Mouse (Mus musculus) hindbrain, embryonic 16.5 days (tissue): Measurements from ENCODE around the gene Cdc6. TPM values are rescaled to one million over a fixed set of nuclear protein-coding genes. Genes with fewer than 3 reads are reported as not detected.
A peak's percentile ranks its signal among the peaks of the same experiment; 100 is the strongest.

ENCODE experiments used
- ATAC-seq: fragments of 200-750 bp; cut with Nextera tagmentation; 2 replicates; pipeline ENCODE4 v1.8.0; 2017; ENCODE audit warnings: moderate TSS enrichment, moderate library complexity
- H3K27ac ChIP-seq: fragments of 300-500 bp; sonication (generic); 2 replicates; pipeline ENCODE4 v1.5.1; 2014; ENCODE audit warnings: low read depth, mild to moderate bottlenecking, control low read depth, low read length, moderate library complexity
- H3K27me3 ChIP-seq: fragments of 300-500 bp; sonication (generic); replicated peaks from 2 replicates; pipeline ENCODE4 v1.6.1; 2014; ENCODE audit warnings: low read length; ENCODE audit not compliant: control insufficient read depth, insufficient read depth
- H3K36me3 ChIP-seq: fragments of 300-500 bp; sonication (generic); 2 replicates; pipeline ENCODE4 v1.6.1; 2014; ENCODE audit warnings: mild to moderate bottlenecking, low read length, moderate library complexity, mixed read lengths; ENCODE audit not compliant: control insufficient read depth, insufficient read depth
- H3K4me1 ChIP-seq: fragments of 300-500 bp; sonication (generic); 2 replicates; pipeline ENCODE4 v1.6.1; 2014; ENCODE audit warnings: low read depth, low read length; ENCODE audit not compliant: control insufficient read depth, insufficient read depth
- H3K4me2 ChIP-seq: fragments of 300-500 bp; sonication (generic); 2 replicates; pipeline ENCODE4 v1.6.1; 2014; ENCODE audit warnings: mild to moderate bottlenecking, low read length, control low read depth, moderate library complexity
- H3K4me3 ChIP-seq: fragments of 300-500 bp; sonication (generic); 2 replicates; pipeline ENCODE4 v1.5.1; 2014; ENCODE audit warnings: mild to moderate bottlenecking, low read length, control low read depth, moderate library complexity
- H3K9ac ChIP-seq: fragments of 300-500 bp; sonication (generic); 2 replicates; pipeline ENCODE4 v1.6.1; 2014; ENCODE audit warnings: low read depth, mild to moderate bottlenecking, control low read depth, low read length, moderate library complexity
- H3K9me3 ChIP-seq: fragments of 300-500 bp; sonication (generic); 2 replicates; pipeline ENCODE4 v1.6.1; 2014; ENCODE audit warnings: mild to moderate bottlenecking, low read length, moderate library complexity; ENCODE audit not compliant: control insufficient read depth
- WGBS: fragments of 180-500 bp; shearing (Covaris S2); extraction: QIAGEN DNeasy Blood & Tissue Kit; methylation state at CpG from one replicate; pipeline ENCODE4 v1.1.7; 2014; 5-methylcytosine and 5-hydroxymethylcytosine counted together
- polyA plus RNA-seq: library from polyadenylated mRNA; unstranded; fragments of >200 nt; fragmentation: Nextera tagmentation; extraction: Ambion mirVana; gene quantifications from 2 replicates; pipeline ENCODE4 v1.2.1, GENCODE M21; 2015

Cdc6 gene
- polyA plus RNA-seq, 1 experiment from 2014 or later = 4.6 TPM

GRCm38 (mm10) chr11:98927438-98928076 is 20.0 kb downstream of the Cdc6 start, which contains the start of gene Rara:
Rara (plus strand) TSS chr11:98927818.
- WGBS = 12% methylated on average over 17 of the region's 21 CpGs
- peak; percentile 46; the same call in 1 of the 2 replicates for ATAC-seq
- H3K9me3 ChIP-seq = no peaks in the 10 kb centered on the region
- H3K9ac ChIP-seq = peak within 1 kb of the TSS; percentile 78
- H3K4me2 ChIP-seq = peak within 1 kb of the TSS; percentile 71
- peak within 1 kb of the TSS; percentile 66 for H3K4me3 ChIP-seq
- no peaks in the 10 kb centered on the region for H3K36me3 ChIP-seq
- peak within 1 kb of the TSS; percentile 10; the same call in 1 of the 2 replicates for H3K27ac ChIP-seq
- peaks cover 77% of the 10 kb centered on the region for H3K4me1 ChIP-seq
- H3K27me3 ChIP-seq = no peaks in the 10 kb centered on the region

- ATAC-seq = no peak; the same call in 1 of the 2 replicates
- Histone ChIP-seq H3K4me1 (peaks cover 78% of the 10 kb centered on the region), H3K9ac (peak overlapping the region; percentile 78), H3K27ac (peak overlapping the region; percentile 10; the same call in 1 of the 2 replicates), H3K36me3 (no peaks in the 10 kb centered on the region), H3K27me3 (no peaks in the 10 kb centered on the region), H3K4me2 (peak overlapping the region; percentile 71), H3K4me3 (peak overlapping the region; percentile 66), H3K9me3 (no peaks in the 10 kb centered on the region)
- WGBS = 9% methylated on average over 12 of the region's 12 CpGs
These were observed 20.7 kb downstream of the Cdc6 start for GRCm38 (mm10) chr11:98928186-98928893.

GRCm38 (mm10) chr11:98929503-98929902 is 21.9 kb downstream of the Cdc6 start:
- Histone ChIP-seq H3K36me3 (no peaks in the 10 kb centered on the region), H3K4me3 (peak overlapping the region; percentile 21), H3K4me2 (peak overlapping the region; percentile 71), H3K9me3 (no peaks in the 10 kb centered on the region), H3K9ac (peak overlapping the region; percentile 59), H3K27me3 (no peaks in the 10 kb centered on the region), H3K27ac (peak overlapping the region; percentile 48), H3K4me1 (peaks cover 74% of the 10 kb centered on the region)
- no peak for ATAC-seq
- 8% methylated on average over 9 of the region's 9 CpGs for WGBS

GRCm38 (mm10) chr11:98930127-98930601 is 22.6 kb downstream of the Cdc6 start:
- no peak overlapping the region for H3K4me3 ChIP-seq

GRCm38 (mm10) chr11:98930773-98931512 is 23.3 kb downstream of the Cdc6 start:
- Histone ChIP-seq H3K4me3 (no peak overlapping the region), H3K27me3 (no peaks in the 10 kb centered on the region), H3K4me1 (peaks cover 63% of the 10 kb centered on the region), H3K9me3 (no peaks in the 10 kb centered on the region), H3K9ac (0 out of 2 replicates have a peak overlapping the region, but pooled peaks have one; percentile 30), H3K4me2 (no peak overlapping the region), H3K27ac (peak overlapping the region; percentile 58), H3K36me3 (no peaks in the 10 kb centered on the region)
- no peak; the same call in 1 of the 2 replicates for ATAC-seq
- WGBS = 31% methylated on average over 10 of the region's 10 CpGs

More at GRCm38 (mm10) chr11:98930127-98930601, 22.6 kb downstream of the Cdc6 start:
- Histone ChIP-seq H3K4me2 (peak overlapping the region; percentile 71), H3K27me3 (no peaks in the 10 kb centered on the region), H3K27ac (peak overlapping the region; percentile 48), H3K4me1 (peaks cover 69% of the 10 kb centered on the region), H3K9me3 (no peaks in the 10 kb centered on the region), H3K9ac (peak overlapping the region; percentile 59), H3K36me3 (no peaks in the 10 kb centered on the region)
- WGBS = 52% methylated on average over 7 of the region's 7 CpGs
- ATAC-seq = no peak

GRCm38 (mm10) chr11:98931513-98932292 is 24.1 kb downstream of the Cdc6 start:
- Histone ChIP-seq H3K36me3 (no peaks in the 10 kb centered on the region), H3K9ac (0 out of 2 replicates have a peak overlapping the region, but pooled peaks have one; percentile 30), H3K4me2 (no peak overlapping the region), H3K27ac (peak overlapping the region; percentile 58), H3K4me3 (no peak overlapping the region), H3K9me3 (no peaks in the 10 kb centered on the region), H3K27me3 (no peaks in the 10 kb centered on the region), H3K4me1 (peaks cover 63% of the 10 kb centered on the region)
- ATAC-seq = no peak
- WGBS = 21% methylated on average over 7 of the region's 7 CpGs

- H3K27me3 ChIP-seq = no peaks in the 10 kb centered on the region
- ATAC-seq = no peak
- H3K4me1 ChIP-seq = peaks cover 66% of the 10 kb centered on the region
- H3K4me3 ChIP-seq = no peak overlapping the region
- no peak overlapping the region for H3K9ac ChIP-seq
- WGBS = 32% methylated on average over 19 of the region's 19 CpGs
- H3K27ac ChIP-seq = no peak overlapping the region
- no peaks in the 10 kb centered on the region for H3K9me3 ChIP-seq
- H3K36me3 ChIP-seq = no peaks in the 10 kb centered on the region
- no peak overlapping the region; the same call in 1 of the 2 replicates for H3K4me2 ChIP-seq
These were observed 24.9 kb downstream of the Cdc6 start for GRCm38 (mm10) chr11:98932293-98933091.

- Histone ChIP-seq H3K36me3 (no peaks in the 10 kb centered on the region), H3K27me3 (no peaks in the 10 kb centered on the region), H3K27ac (no peak overlapping the region), H3K9ac (no peak overlapping the region), H3K9me3 (no peaks in the 10 kb centered on the region), H3K4me3 (no peak overlapping the region), H3K4me2 (no peak overlapping the region), H3K4me1 (peaks cover 65% of the 10 kb centered on the region)
- 41% methylated on average over 9 of the region's 9 CpGs for WGBS
- no peak for ATAC-seq
These were observed 25.6 kb downstream of the Cdc6 start for GRCm38 (mm10) chr11:98933151-98933550.
